25 mouse cellular contexts compared by ENCODE assay signal in genomic region chr12:85618430-85618829, GRCm38 (mm10). TPM values are rescaled to one million over a fixed set of nuclear protein-coding genes. Genes with fewer than 3 reads are reported as not detected.
DNase-seq lines count a peak whose midpoint lies in the region; ATAC-seq and TF ChIP-seq lines count a peak whose summit lies in the region.
"Had no signal": no experiment of that assay in that cellular context is flagged by ENCODE, and none has a peak within 500 bp of the region (broad histone marks: within the 10 kb centered on the region; RNA-seq: fewer than 3 reads in every experiment).

No protein-coding gene starts in this region.

- peak overlapping the region; percentile 84 for H3K27ac ChIP-seq in layer of hippocampus, adult 2 months
- peak overlapping the region; percentile 82; the same call in 1 of the 2 replicates for H3K27ac ChIP-seq in neural tube, embryonic 14.5 days (ENCODE audit: low read depth, low read length)
- H3K27ac ChIP-seq in neural tube, embryonic 15.5 days (replicated peaks): no peak overlapping the region
- H3K27ac ChIP-seq: heart, embryonic 10.5 days; heart, embryonic 15.5 days; limb, embryonic 13.5 days; lung, embryonic 15.5 days had no signal

- H3K9ac ChIP-seq in neural tube, embryonic 14.5 days (replicated peaks; ENCODE audit: low read depth, low read length): no peak overlapping the region
- no peak overlapping the region for H3K9ac ChIP-seq in neural tube, embryonic 15.5 days (replicated peaks)
- H3K9ac ChIP-seq: heart, embryonic 15.5 days; limb, embryonic 13.5 days; lung, embryonic 15.5 days had no signal

- no peaks in the 10 kb centered on the region for H3K27me3 ChIP-seq in neural tube, embryonic 14.5 days (ENCODE audit: control insufficient read depth, insufficient read depth, low read length)
- H3K27me3 ChIP-seq in neural tube, embryonic 15.5 days (replicated peaks): no peaks in the 10 kb centered on the region
- H3K27me3 ChIP-seq: heart, embryonic 15.5 days; limb, embryonic 13.5 days; lung, embryonic 15.5 days had no signal

- no peak for DNase-seq in layer of hippocampus, adult 2 months (ENCODE audit: low spot score in 2 of 2)
- DNase-seq in layer of hippocampus, adult 8-10 months (ENCODE audit: low spot score in 2 of 2): no peak
- peak; percentile 34 for DNase-seq in R1 (ENCODE audit: low read depth, low spot score)
- no peak for DNase-seq in cerebellum, adult 11 months
- DNase-seq in heart, postnatal 36 days: no peak
- DNase-seq: adrenal gland, postnatal 36 days; B cell, adult 2 months; cerebellum, adult 8-10 months; cerebellum, postnatal 25 days; gastrocnemius, postnatal 14 days; heart, adult 11 months; kidney, adult 9 months; kidney, postnatal 10 days; thymus, adult 2 months; thymus, postnatal 36 days had no signal

- intact Hi-C loops in heart, postnatal 36 days (cut with DNase I): no loop called here

- no peak for TF ChIP-seq CTCF in layer of hippocampus, adult 2 months (conservative IDR thresholded peaks at IDR 0.05)

- H3K4me2 ChIP-seq in neural tube, embryonic 14.5 days (ENCODE audit: low read depth, low read length): no peak overlapping the region
- no peak overlapping the region for H3K4me2 ChIP-seq in neural tube, embryonic 15.5 days
- H3K4me2 ChIP-seq: heart, embryonic 15.5 days; limb, embryonic 13.5 days; liver, embryonic 11.5 days; lung, embryonic 15.5 days; midbrain, embryonic 11.5 days had no signal

- WGBS in neural tube, embryonic 14.5 days: 62% methylated on average over 5 of the region's 5 CpGs
- WGBS in neural tube, embryonic 15.5 days: 70% methylated on average over 5 of the region's 5 CpGs

- no peaks in the 10 kb centered on the region for H3K36me3 ChIP-seq in neural tube, embryonic 14.5 days (ENCODE audit: control insufficient read depth, insufficient read depth, low read length)
- H3K36me3 ChIP-seq in neural tube, embryonic 15.5 days: peaks cover under 1% of the 10 kb centered on the region; the same call in 1 of the 2 replicates
- H3K36me3 ChIP-seq: heart, embryonic 10.5 days had no signal

- peaks cover 31% of the 10 kb centered on the region for H3K4me1 ChIP-seq in neural tube, embryonic 14.5 days (ENCODE audit: control insufficient read depth, insufficient read depth, low read length)
- peaks cover 54% of the 10 kb centered on the region for H3K4me1 ChIP-seq in neural tube, embryonic 15.5 days

- H3K9me3 ChIP-seq in neural tube, embryonic 14.5 days (ENCODE audit: control insufficient read depth, low read length): no peaks in the 10 kb centered on the region
- no peaks in the 10 kb centered on the region for H3K9me3 ChIP-seq in neural tube, embryonic 15.5 days (replicated peaks)
- H3K9me3 ChIP-seq: heart, embryonic 10.5 days; heart, embryonic 15.5 days; limb, embryonic 13.5 days; lung, embryonic 15.5 days had no signal

- no peak overlapping the region for H3K4me3 ChIP-seq in layer of hippocampus, adult 2 months
- H3K4me3 ChIP-seq in neural tube, embryonic 14.5 days (ENCODE audit: low read depth, low read length): no peak overlapping the region
- H3K4me3 ChIP-seq in neural tube, embryonic 15.5 days (replicated peaks): no peak overlapping the region
- H3K4me3 ChIP-seq: heart, embryonic 10.5 days; heart, embryonic 15.5 days; limb, embryonic 13.5 days; lung, embryonic 15.5 days had no signal

- ATAC-seq in neural tube, embryonic 14.5 days (ENCODE audit: low read depth): no peak
- no peak for ATAC-seq in neural tube, embryonic 15.5 days (ENCODE audit: low FRiP score)
- ATAC-seq: forebrain, embryonic 14.5 days; intestine, embryonic 16.5 days had no signal

RNA-seq across cellular contexts. Expression of gene Jdp2, which starts 19.6 kb away (rescaled TPM):
- 10 to 100 TPM; 48.2 to 49.5 TPM for total RNA-seq in layer of hippocampus, adult 2 months (2021)
- 10 to 100 TPM; 41.8 to 54.1 (median 44.0) TPM for total RNA-seq in layer of hippocampus, adult 8-10 months (2022)
- polyA plus RNA-seq in neural tube, embryonic 14.5 days (2014; fragmentation: Nextera tagmentation; extraction: Ambion mirVana): 1.5 and 2.9 TPM in 2 replicates
- 0.68 and 0.69 TPM in 2 replicates for polyA plus RNA-seq in neural tube, embryonic 15.5 days (2015; fragmentation: Nextera tagmentation; extraction: Ambion mirVana)
- total RNA-seq in heart, postnatal 36 days (2021): 1 to 10 TPM; 8.7 to 9.0 TPM

Comparison
In these comparisons a context has a peak if more than half of its experiments do, and no peak if none do; other contexts are left out.
1. RNA of gene Jdp2, which starts 19.6 kb away (total RNA-seq): 48.2 to 49.5 TPM in layer of hippocampus, adult 2 months and 41.8 to 54.1 TPM in layer of hippocampus, adult 8-10 months; 8.7 to 9.0 TPM in heart, postnatal 36 days; every median in the first group is over 4 times any median in the second.